Mouse (Mus musculus) 3T3-L1 (cell line): ENCODE data around the gene Plscr4.

Source experiments
- DNase-seq: peaks from one replicate; pipeline ENCODE4 v3.0.0-alpha.2; 2015; ENCODE audit warnings: low read depth, low spot score

The Plscr4 gene

GRCm38 (mm10) chr9:92457261-92458058, at the start of gene Plscr4:
Gene Plscr4 (plus strand): TSS chr9:92457373.
- DNase-seq: peak; percentile 52

DNA sequence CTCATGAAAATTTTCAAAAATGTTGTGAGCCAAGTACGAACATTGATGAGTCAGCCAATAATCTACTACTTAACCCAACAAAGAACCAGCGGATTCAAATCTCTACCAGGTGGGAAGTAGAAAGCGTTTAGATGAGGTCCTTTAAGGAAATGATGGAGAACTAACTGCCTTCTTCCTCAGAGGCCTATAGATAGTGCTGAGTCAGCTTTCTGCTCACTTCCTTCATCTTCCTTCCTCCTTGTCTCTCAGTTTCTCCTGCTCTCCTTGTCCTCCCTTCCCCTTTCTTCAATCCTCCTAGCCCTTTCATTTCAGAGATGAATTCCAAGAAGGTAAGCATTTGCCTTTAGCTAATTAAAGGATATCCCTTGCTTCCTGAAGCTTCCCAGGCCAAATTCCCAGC, 46.9 kb upstream of the Plscr4 start:
- DNase-seq: no peak

GRCm38 (mm10) chr9:92412045-92412444, 45.1 kb upstream of the Plscr4 start:
- peak; percentile 71 for DNase-seq

DNA sequence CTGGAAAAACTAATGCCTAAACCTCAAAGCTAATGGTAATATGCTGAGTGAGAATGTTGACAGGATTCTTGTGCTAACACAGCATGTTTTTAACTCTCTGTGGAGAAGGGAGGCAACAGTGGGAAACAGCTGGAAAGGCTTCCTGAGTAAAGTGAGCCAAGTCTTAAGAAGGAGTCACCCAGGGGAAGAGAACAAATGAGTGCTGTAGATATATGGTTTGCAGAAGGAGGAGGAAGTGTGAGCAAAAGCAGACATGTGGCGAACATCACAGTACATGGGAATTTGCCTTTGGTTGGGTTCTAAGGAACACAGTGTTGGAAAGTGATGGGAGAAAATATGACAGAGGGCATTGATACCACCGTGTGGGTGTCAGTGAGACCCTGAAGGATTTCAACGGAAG, 43.5 kb upstream of the Plscr4 start:
- DNase-seq: no peak

DNA sequence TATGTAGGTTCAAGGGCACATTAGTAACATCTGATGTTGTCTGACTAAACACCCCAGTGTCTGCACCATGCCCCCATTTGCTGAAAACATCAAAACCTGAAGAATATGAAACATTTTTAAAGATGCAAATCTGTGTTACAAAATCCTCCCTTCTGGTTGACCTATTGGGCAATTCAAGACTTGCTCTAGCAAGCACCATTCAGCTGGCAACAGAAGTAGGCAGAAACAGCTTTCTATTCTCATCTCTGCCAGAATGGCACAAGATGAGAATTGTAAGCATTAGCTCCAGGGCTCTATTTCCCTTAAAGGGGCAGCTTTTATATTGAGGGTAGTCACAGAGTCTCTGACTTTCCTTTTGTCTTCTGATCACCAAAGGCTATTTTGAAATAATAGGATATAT, 19.4 kb upstream of the Plscr4 start:
- DNase-seq: no peak

DNA sequence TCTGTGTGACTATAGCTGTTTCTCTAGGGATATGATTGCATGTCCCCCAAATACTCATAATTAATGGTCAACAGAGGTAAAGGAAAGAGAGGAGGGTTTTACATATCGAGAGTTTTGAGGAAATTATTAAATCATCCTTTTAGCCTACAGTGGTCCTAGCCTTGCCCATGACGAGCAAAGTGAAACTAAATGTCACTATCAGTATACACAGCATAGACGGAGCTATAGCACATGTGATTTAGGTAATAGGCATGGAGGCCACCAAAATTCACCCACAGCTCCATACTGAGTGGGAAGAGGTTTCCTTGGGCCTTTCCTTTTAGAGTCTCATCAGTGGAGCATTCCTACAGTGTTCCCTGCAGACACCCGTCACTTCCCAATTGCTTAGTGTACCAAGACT, 15.7 kb upstream of the Plscr4 start:
- no peak for DNase-seq

DNA sequence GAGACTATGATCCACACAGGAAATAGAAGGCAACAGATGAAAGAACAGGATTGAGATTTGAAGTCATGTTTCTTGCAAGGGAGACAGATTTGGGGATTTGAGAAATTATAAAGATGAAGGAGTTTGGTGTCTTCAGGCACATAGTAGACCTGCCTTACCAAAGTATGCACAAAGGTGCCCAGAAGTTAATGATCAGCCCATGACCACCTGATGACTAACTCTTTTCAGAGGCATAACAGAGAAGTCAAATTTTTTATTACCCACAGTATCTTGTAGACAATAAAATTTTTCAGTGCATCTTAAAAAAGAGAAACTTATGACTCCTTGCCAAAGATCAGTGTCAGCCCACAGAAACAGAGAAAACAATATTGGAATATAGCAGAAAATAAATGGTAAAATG, 12.6 kb upstream of the Plscr4 start:
- DNase-seq: no peak

DNA sequence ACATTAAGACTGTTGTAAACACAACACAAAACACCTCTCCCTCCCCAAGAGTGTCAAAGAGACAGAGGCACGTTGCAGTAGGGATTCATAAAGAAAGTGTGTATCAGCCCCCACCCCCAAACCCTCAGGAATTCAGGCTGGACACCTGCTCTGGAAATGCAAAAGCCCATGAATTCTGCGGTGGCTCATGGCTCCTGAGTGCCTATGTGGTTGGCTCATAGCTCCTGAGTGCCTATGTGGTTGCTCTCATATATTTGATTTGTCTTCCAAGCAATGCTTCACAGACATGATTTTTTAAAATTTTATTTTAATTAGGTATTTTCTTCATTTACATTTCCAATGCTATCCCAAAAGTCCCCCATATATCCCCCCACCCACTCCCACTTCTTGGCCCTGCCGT, 568 bp upstream of the Plscr4 start:
- DNase-seq: no peak

GRCm38 (mm10) chr9:92458059-92458402, 858 bp downstream of the Plscr4 start:
- no peak for DNase-seq

GRCm38 (mm10) chr9:92458418-92458817, 1.2 kb downstream of the Plscr4 start:
- no peak for DNase-seq

DNA sequence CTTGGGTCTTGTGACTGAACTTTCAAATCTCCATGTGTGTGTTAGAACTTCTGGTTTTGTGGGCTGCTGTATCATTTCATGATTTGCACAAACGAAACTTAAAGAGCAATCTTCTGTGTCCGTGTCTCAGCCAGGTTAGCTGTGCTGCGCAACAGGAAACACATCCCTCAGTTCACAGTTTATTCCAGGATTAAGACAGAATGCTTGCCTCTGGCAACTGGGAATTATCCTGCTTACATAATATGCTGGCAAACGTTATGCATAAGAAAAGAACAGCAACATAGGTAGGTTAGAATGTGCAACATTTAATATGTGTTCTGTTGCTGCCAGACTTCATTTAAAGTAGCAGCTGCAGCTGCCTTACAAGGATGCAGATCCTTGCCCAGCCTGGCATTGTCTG, 10.6 kb downstream of the Plscr4 start:
- no peak for DNase-seq

DNA sequence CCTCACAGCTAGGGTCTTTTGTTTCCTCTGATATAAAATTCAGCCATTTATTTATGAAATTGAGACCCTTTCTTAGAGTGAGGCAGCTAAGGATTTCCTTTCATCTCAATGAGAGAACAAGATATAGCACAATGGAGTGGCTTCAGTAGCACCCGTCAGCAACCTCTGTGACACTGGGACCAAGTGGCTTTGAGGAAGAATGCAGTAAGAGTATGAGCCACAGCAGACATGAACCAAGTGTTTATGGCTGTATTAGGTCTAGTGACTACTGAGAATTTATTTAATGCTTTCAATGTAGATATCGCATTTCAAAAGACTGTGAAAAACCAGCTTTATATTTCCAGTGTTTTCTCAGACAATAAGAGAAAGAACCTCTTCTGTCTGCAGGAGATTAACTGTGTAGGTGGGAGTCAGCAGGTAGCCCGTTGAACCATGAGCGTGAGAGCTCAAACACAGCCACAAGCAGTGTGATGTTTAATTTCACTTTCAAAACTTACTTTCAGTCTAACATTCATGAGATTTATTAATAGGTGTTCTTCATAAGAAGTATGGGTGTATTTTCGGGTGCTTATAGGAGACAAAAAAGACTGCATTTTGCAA, 15.2 kb downstream of the Plscr4 start:
- DNase-seq: no peak

- DNase-seq: no peak
Observed at GRCm38 (mm10) chr9:92473178-92473577, 16.0 kb downstream of the Plscr4 start.

DNA sequence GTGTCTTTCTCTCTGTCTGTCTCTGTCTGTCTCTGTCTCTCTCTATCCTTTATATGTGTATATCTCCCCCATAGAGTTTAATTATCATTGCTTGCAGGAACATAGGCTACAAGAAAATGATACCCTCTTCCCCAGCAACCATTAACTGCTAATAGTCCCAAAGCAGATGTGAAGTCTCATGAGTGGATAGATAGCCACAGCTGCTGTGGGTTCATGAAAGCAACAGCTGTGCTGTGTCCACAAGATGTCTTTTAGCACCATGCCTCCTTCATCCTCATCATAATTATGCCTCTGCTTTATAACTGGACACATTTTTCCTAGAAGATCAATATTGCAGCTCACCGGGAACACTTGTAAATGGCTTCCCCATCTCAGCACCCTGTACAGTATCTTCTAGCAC, 17.1 kb downstream of the Plscr4 start:
- DNase-seq: no peak

GRCm38 (mm10) chr9:92481663-92482062, 24.5 kb downstream of the Plscr4 start:
- no peak for DNase-seq

GRCm38 (mm10) chr9:92482551-92482950, 25.4 kb downstream of the Plscr4 start:
- DNase-seq: no peak

GRCm38 (mm10) chr9:92484710-92485267, 27.6 kb downstream of the Plscr4 start:
- DNase-seq: no peak

GRCm38 (mm10) chr9:92489857-92490256, 32.7 kb downstream of the Plscr4 start:
- DNase-seq: no peak

GRCm38 (mm10) chr9:92490319-92490718, 33.1 kb downstream of the Plscr4 start:
- DNase-seq: no peak

DNA sequence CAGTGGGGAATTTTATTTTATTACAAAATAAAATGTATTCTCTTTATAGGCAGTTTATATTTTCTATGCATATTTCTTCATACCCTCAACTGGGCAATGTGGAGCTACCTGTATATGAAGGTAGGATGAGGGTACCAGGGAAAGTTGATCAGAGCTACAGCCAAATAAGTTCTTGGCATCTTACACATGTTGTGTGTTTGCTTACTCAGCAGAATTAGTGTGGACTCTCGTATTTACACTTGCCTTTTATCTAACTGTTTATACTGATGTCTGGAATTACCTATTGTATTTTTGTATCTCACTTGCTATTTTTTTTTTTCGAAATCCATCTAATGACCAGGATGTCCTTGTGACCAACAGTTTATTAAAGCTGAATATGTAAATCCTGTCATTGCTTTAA, 34.1 kb downstream of the Plscr4 start:
- DNase-seq: no peak

DNA sequence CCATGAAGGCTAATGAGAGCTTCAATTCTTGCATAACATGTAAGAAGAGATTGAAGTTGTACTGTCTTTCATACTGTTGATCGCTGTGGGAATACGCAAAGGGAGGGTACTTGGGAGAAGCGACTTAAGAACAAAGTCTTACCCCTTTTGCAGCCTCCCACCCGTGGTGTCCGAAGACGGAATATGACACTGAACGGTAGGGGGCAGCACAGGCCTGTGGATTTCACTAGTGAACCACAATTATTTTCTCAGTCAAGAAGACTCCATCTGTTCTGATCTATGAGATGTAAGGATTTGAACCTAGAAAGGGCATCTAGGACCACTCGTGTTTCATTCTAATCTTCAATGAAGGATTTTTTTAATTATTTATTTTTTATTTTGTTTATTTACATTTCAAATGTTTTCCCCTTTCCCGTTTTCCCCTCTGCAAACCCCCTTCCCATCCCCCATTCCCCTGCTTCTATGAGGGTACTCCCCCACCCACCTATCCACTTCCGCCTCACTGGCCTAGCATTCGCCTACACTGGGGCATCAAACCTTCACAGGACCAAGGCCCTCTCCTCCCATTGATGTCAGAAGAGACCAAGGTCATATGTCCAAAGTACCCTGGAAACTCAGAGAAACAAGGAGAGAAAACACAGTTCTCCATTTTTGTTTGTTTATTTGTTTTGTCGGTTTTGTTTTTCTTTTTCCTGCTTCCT, 42.7 kb downstream of the Plscr4 start:
- DNase-seq: peak; percentile 80

DNA sequence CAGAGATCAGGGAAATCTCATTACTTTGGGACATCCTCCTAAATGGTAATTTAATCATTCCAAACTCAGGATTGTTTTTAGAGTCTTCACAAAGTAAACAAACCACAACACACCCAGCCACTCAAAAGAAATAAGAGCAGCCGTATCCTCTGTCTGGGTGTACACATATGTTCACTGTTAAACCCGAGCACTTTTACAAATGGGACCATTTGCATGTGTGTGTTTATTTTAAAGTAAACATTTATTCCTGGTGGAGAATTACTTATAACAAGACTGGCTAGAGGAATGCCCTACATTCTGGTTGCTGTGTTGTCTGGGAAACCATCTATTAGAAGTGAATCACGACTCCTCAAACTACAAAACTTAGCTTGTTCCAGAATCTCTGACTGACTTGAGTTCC, 47.1 kb downstream of the Plscr4 start:
- no peak for DNase-seq

- DNase-seq: peak; percentile 29
Observed at GRCm38 (mm10) chr9:92504889-92505288, 47.7 kb downstream of the Plscr4 start.
